Mouse (Mus musculus): ENCODE data around the gene Gba. TPM values are rescaled to one million over a fixed set of nuclear protein-coding genes. Genes with fewer than 3 reads are reported as not detected.

Gene Gba
- polyA plus RNA-seq, 1 experiment from 2014 or later = 37.1 TPM

DNA sequence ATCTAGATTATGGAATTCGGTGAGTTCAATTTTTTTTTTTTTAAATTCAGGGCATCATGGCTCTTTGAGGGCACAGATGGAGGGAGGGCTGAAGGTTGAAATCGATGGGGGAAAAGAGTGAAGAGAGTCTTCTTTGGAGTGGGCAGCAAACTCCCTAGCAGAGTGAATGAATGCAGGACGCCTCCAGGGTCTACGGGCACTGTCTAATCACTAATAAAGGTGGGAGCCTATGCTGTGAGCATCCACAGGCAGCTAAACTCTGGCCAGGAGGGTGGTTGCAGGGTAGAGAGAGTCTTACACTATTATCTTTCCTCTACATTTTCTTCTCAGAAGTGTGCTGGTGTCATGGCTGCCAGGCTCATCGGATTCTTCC lies 400 bp downstream of the Gba start:
- Histone ChIP-seq H3K4me3 (peak overlapping the region; percentile 60), H3K4me2 (peak overlapping the region; percentile 72), H3K27me3 (replicated peaks) (no peaks in the 10 kb centered on the region), H3K4me1 (replicated peaks) (peaks cover 5% of the 10 kb centered on the region), H3K9ac (peak overlapping the region; percentile 67), H3K9me3 (replicated peaks) (no peaks in the 10 kb centered on the region), H3K27ac (ENCODE audit: poor library complexity, severe bottlenecking) (no peak overlapping the region), H3K36me3 (peaks cover 43% of the 10 kb centered on the region)
- WGBS = 31% methylated on average over 5 of the region's 5 CpGs
- no peak for ATAC-seq (ENCODE audit: insufficient number of reproducible peaks, low FRiP score)

- Histone ChIP-seq H3K4me1 (replicated peaks) (peaks cover 8% of the 10 kb centered on the region), H3K36me3 (peaks cover 72% of the 10 kb centered on the region), H3K27ac (ENCODE audit: poor library complexity, severe bottlenecking) (no peak overlapping the region), H3K27me3 (replicated peaks) (no peaks in the 10 kb centered on the region), H3K4me3 (no peak overlapping the region), H3K9me3 (replicated peaks) (no peaks in the 10 kb centered on the region), H3K9ac (no peak overlapping the region), H3K4me2 (no peak overlapping the region)
- ATAC-seq (ENCODE audit: insufficient number of reproducible peaks, low FRiP score) = no peak
- 88% methylated on average over 7 of the region's 7 CpGs for WGBS
These were observed 3.4 kb downstream of the Gba start for GRCm38 (mm10) chr3:89206079-89206478.

- Histone ChIP-seq H3K4me3 (no peak overlapping the region), H3K4me2 (no peak overlapping the region), H3K36me3 (peaks cover 76% of the 10 kb centered on the region), H3K27me3 (replicated peaks) (no peaks in the 10 kb centered on the region), H3K4me1 (replicated peaks) (peaks cover 10% of the 10 kb centered on the region), H3K9me3 (replicated peaks) (no peaks in the 10 kb centered on the region), H3K27ac (ENCODE audit: poor library complexity, severe bottlenecking) (no peak overlapping the region), H3K9ac (no peak overlapping the region)
- ATAC-seq (ENCODE audit: insufficient number of reproducible peaks, low FRiP score) = no peak
- WGBS = 86% methylated on average over 2 of the region's 2 CpGs
These were observed 4.0 kb downstream of the Gba start for GRCm38 (mm10) chr3:89206695-89207094.

- no peak overlapping the region for H3K9ac ChIP-seq
- no peak overlapping the region for H3K4me2 ChIP-seq
- H3K4me1 ChIP-seq (replicated peaks) = peaks cover 15% of the 10 kb centered on the region
- no peak for ATAC-seq (ENCODE audit: insufficient number of reproducible peaks, low FRiP score)
- H3K27me3 ChIP-seq (replicated peaks) = no peaks in the 10 kb centered on the region
- peaks cover 76% of the 10 kb centered on the region for H3K36me3 ChIP-seq
- WGBS = 86% methylated on average over 13 of the region's 13 CpGs
- H3K9me3 ChIP-seq (replicated peaks) = no peaks in the 10 kb centered on the region
- no peak overlapping the region for H3K27ac ChIP-seq (ENCODE audit: poor library complexity, severe bottlenecking)
- no peak overlapping the region for H3K4me3 ChIP-seq
These were observed 5.4 kb downstream of the Gba start for GRCm38 (mm10) chr3:89208075-89208657.

DNA sequence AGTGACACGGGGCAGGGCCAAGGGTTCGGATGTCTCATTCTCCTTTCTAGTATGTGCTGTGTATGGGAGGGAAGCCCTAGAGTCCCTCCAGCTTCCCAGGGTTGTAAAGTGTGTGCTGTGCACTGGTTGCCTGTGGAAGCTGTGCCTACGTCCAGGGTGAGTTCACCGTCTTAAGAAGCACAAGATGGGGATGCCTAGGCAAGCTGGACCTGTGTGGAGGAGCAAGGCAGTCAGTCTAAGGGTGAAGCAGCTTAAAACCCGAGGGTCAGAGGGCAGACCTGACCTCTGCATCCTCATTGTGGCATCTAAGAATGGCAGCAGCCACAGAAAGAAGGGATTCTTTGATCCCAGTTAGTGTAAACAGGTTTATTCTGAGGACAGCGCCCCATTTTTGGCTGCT lies 6.0 kb downstream of the Gba start:
- H3K4me2 ChIP-seq = no peak overlapping the region
- peaks cover 11% of the 10 kb centered on the region for H3K4me1 ChIP-seq (replicated peaks)
- H3K9me3 ChIP-seq (replicated peaks) = no peaks in the 10 kb centered on the region
- no peak for ATAC-seq (ENCODE audit: insufficient number of reproducible peaks, low FRiP score)
- no peak overlapping the region for H3K9ac ChIP-seq
- 86% methylated on average over 6 of the region's 6 CpGs for WGBS
- H3K27me3 ChIP-seq (replicated peaks) = no peaks in the 10 kb centered on the region
- no peak overlapping the region for H3K27ac ChIP-seq (ENCODE audit: poor library complexity, severe bottlenecking)
- H3K36me3 ChIP-seq = peaks cover 76% of the 10 kb centered on the region
- no peak overlapping the region for H3K4me3 ChIP-seq

- Histone ChIP-seq H3K27ac (ENCODE audit: poor library complexity, severe bottlenecking) (no peak overlapping the region; the same call in 1 of the 2 replicates), H3K27me3 (replicated peaks) (no peaks in the 10 kb centered on the region), H3K9me3 (replicated peaks) (no peaks in the 10 kb centered on the region), H3K4me1 (replicated peaks) (peaks cover 15% of the 10 kb centered on the region), H3K4me2 (no peak overlapping the region), H3K36me3 (peaks cover 67% of the 10 kb centered on the region), H3K9ac (no peak overlapping the region), H3K4me3 (no peak overlapping the region)
- WGBS = 91% methylated on average over 7 of the region's 7 CpGs
- ATAC-seq (ENCODE audit: insufficient number of reproducible peaks, low FRiP score) = no peak
These were observed 7.0 kb downstream of the Gba start for GRCm38 (mm10) chr3:89209731-89210130.

DNA sequence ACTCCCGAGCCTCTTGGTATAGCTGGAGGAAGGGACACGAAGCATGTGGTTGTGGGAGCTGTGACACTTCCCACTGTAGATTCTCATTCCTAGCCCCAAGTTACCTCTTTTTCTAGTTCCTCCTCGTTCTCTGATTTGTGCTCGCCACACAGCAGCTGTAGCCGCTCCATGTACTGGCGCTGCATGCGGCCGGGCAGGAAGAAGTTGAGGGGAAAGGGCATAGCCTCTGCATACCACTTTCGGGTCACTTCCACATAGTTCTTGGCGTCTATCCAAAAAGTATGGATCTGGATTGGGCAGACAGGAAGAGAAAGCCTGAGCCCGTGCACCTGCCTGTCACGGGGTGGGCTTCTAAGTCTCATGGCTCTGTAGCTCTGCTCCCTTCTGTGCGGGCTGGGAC lies 7.4 kb downstream of the Gba start:
- Histone ChIP-seq H3K27me3 (replicated peaks) (no peaks in the 10 kb centered on the region), H3K9me3 (replicated peaks) (no peaks in the 10 kb centered on the region), H3K9ac (no peak overlapping the region), H3K4me1 (replicated peaks) (peaks cover 19% of the 10 kb centered on the region), H3K27ac (ENCODE audit: poor library complexity, severe bottlenecking) (peak overlapping the region; percentile 50), H3K4me3 (no peak overlapping the region), H3K36me3 (peaks cover 63% of the 10 kb centered on the region), H3K4me2 (no peak overlapping the region)
- 78% methylated on average over 13 of the region's 13 CpGs for WGBS
- no peak for ATAC-seq (ENCODE audit: insufficient number of reproducible peaks, low FRiP score)

DNA sequence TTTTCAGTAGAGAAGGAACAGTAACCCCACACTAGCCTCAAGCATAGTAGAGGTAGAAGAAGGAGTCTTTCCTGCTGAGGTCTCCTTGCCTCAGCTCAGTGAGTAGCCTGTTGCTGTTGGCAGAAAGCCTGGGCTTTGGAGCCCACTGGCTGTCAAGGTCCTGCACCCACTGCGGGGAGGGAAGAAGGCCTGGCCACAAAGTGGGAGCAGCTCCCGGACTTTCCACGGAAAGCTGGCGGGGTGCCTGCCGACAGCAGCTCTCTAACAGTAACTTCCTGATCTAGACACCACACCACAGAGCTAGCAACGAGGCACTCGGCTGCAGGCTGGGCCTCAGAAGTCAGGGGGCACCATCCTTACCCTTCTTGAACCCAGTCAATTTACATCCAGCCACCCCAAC lies 8.0 kb downstream of the Gba start:
- no peak overlapping the region for H3K4me3 ChIP-seq
- no peak overlapping the region for H3K4me2 ChIP-seq
- WGBS = 66% methylated on average over 7 of the region's 7 CpGs
- H3K36me3 ChIP-seq = peaks cover 57% of the 10 kb centered on the region
- H3K9me3 ChIP-seq (replicated peaks) = no peaks in the 10 kb centered on the region
- no peak overlapping the region for H3K9ac ChIP-seq
- no peak for ATAC-seq (ENCODE audit: insufficient number of reproducible peaks, low FRiP score)
- H3K27ac ChIP-seq (ENCODE audit: poor library complexity, severe bottlenecking) = peak overlapping the region; percentile 50
- no peaks in the 10 kb centered on the region for H3K27me3 ChIP-seq (replicated peaks)
- H3K4me1 ChIP-seq (replicated peaks) = peaks cover 25% of the 10 kb centered on the region

DNA sequence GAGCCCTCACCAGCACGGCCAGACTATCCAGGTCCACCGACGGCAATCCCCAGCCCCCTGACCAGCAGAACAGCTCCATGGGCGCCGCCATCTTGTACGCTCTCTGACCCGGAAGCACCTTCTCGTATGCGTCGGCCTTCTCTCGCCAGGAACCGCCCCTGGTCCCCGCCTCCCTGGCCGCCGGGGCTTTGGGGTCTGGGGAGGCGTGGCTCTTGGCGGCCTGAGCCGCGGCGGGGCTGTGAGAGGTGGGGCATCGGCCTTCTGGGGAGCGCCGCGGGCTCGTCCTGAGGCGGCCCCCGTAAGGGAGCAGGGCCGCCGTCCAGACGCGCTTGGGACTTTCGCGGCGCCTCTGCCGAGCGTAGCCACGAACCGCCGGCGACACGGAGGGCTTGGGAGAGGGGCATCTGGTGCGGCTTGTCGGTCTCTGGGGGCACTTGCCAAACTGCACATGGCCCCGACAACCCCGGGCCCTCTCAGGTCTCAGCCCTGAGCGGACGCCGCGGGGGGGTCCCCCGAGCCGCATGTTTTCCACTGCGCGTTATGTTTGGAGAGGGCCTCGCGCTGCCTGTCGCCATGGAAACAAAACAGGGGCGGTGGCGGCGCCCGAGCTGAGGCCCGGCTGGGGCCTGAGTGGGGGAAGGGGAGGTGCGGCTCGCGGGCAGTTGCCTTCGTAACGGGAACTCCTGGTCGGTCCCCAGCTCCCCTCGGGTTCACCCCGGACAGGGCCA lies 11.2 kb downstream of the Gba start:
- peak overlapping the region; percentile 99 for H3K27ac ChIP-seq (ENCODE audit: poor library complexity, severe bottlenecking)
- 0% methylated on average over 69 of the region's 69 CpGs for WGBS
- H3K9ac ChIP-seq = peak overlapping the region; percentile 88
- no peaks in the 10 kb centered on the region for H3K9me3 ChIP-seq (replicated peaks)
- H3K36me3 ChIP-seq = peaks cover 25% of the 10 kb centered on the region
- H3K4me1 ChIP-seq (replicated peaks) = peaks cover 29% of the 10 kb centered on the region
- peak overlapping the region; percentile 66 for H3K4me3 ChIP-seq
- no peaks in the 10 kb centered on the region for H3K27me3 ChIP-seq (replicated peaks)
- ATAC-seq (ENCODE audit: insufficient number of reproducible peaks, low FRiP score) = peak; percentile 94
- peak overlapping the region; percentile 78 for H3K4me2 ChIP-seq

DNA sequence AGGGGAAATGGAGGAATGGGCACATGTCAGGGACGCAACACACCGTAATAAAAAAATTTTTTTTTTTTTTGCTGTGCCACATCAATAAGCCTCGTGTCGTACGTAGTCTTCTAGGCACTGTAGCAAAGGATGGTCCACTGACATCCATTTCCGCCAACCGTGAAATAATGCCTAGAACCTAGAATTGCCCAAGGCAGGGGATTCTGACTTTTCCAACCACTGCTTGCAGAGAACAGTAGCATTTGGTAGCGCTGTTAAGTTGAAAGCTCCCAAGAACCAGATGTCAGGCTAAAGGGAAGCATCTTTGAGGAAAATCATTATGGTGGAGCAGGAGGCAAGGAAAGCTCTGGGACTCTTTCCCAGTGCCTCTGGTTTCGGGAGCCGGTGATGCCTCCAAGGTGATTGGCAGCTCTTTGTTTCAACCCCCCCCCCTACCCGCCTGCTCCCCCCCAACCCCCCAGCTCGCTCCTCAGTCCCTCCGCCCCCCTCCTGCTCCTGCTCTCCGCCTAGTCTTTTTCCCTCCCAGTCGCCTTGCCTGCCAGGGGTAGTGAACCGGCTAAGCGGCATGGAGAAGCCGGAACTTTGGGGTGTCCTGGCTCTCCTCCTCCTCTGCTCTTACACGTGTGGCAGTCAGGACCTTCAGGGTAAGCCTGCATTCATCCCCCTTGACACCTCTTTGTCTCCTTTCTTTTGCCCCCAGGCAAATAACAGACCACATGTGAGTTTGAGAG lies 12.1 kb downstream of the Gba start, which contains the start of gene Thbs3:
TSS of gene Thbs3 (plus strand) at position 500 of the 731 bp plus-strand sequence.
- Histone ChIP-seq H3K27ac (ENCODE audit: poor library complexity, severe bottlenecking) (peak within 1 kb of the TSS; percentile 99), H3K9me3 (replicated peaks) (no peaks in the 10 kb centered on the region), H3K4me3 (peak within 1 kb of the TSS; percentile 66), H3K9ac (peak within 1 kb of the TSS; percentile 88), H3K36me3 (peaks cover 16% of the 10 kb centered on the region), H3K27me3 (replicated peaks) (no peaks in the 10 kb centered on the region), H3K4me2 (peak within 1 kb of the TSS; percentile 78), H3K4me1 (replicated peaks) (peaks cover 37% of the 10 kb centered on the region)
- ATAC-seq (ENCODE audit: insufficient number of reproducible peaks, low FRiP score) = no peak
- WGBS = 1% methylated on average over 19 of the region's 19 CpGs

GRCm38 (mm10) chr3:89215853-89216252 lies 13.1 kb downstream of the Gba start:
- Histone ChIP-seq H3K4me1 (replicated peaks) (peaks cover 38% of the 10 kb centered on the region), H3K4me3 (peak overlapping the region; percentile 66), H3K36me3 (peaks cover 7% of the 10 kb centered on the region), H3K27ac (ENCODE audit: poor library complexity, severe bottlenecking) (0 out of 2 replicates have a peak overlapping the region, but pooled peaks have one; percentile 99), H3K9ac (peak overlapping the region; percentile 88; the same call in 1 of the 2 replicates), H3K4me2 (peak overlapping the region; percentile 78), H3K9me3 (replicated peaks) (no peaks in the 10 kb centered on the region), H3K27me3 (replicated peaks) (no peaks in the 10 kb centered on the region)
- WGBS = 0% methylated on average over 6 of the region's 6 CpGs
- 0 out of 2 replicates have a peak, but pooled peaks have one; percentile 13 for ATAC-seq (ENCODE audit: insufficient number of reproducible peaks, low FRiP score)
